Mouse (Mus musculus) urinary bladder, adult 2 months (tissue): Measurements from ENCODE around the gene Ern1. TPM values are rescaled to one million over a fixed set of nuclear protein-coding genes. Genes with fewer than 3 reads are reported as not detected.

ENCODE experiments used
- DNase-seq: peaks from one replicate; pipeline ENCODE4 v3.0.0; 2022; ENCODE audit warnings: low spot score
- polyA plus RNA-seq: library from polyadenylated mRNA; depleted of rRNA; stranded (reverse); fragments of >200 nt; gene quantifications from 2 replicates; pipeline ENCODE4 v1.2.3, GENCODE M21; 2012; rRNA removed

Ern1 gene
- polyA plus RNA-seq, 1 experiment: 12.0 TPM

DNA sequence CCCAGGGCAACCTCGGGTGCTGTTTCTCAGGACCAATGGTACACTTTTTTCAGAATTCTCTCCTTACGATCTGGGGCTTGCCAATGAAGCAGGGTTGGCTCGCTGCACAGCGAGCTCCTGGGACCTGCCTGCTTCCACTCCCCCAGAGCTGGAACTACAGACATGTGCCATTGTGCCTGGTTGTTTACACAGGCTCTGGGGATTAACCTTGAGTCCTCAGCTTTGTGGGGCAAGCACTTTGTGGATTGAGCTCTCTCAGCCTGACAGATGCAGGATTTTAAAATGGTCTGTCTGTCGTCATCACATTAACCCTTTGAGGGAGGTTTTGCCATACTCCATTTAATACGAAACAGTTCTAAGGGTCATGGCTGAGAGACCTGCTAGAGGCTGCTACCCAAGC lies 142.7 kb downstream of the Ern1 start:
- DNase-seq: no peak

Other genes with a start within 250 kb of the Ern1 start
- 26.7 and 27.0 TPM in 2 replicates for gene Ftsj3, start 231.8 kb downstream of the Ern1 start, polyA plus RNA-seq
- 152 and 156 TPM in 2 replicates for gene Psmc5, start 231.7 kb downstream of the Ern1 start, polyA plus RNA-seq
- gene Smarcd2, start 214.9 kb downstream of the Ern1 start, polyA plus RNA-seq: 105 and 110 TPM in 2 replicates
- 0.11 and 0.19 TPM in 2 replicates for gene Tcam1, start 211.2 kb downstream of the Ern1 start, polyA plus RNA-seq
- gene Gh, start 186.0 kb downstream of the Ern1 start, polyA plus RNA-seq: not detected in 2 replicates
- 1.3 and 1.7 TPM in 2 replicates for gene Cd79b, start 173.1 kb downstream of the Ern1 start, polyA plus RNA-seq
- gene Scn4a, start 134.6 kb downstream of the Ern1 start, polyA plus RNA-seq: 0.10 and 0.19 TPM in 2 replicates
- 0.27 and 0.33 TPM in 2 replicates for gene Prr29, start 122.4 kb downstream of the Ern1 start, polyA plus RNA-seq
- 13.2 and 16.3 TPM in 2 replicates for gene Icam2, start 99.8 kb downstream of the Ern1 start, polyA plus RNA-seq
- gene Tex2, start 125.6 kb upstream of the Ern1 start, polyA plus RNA-seq: 16.7 and 21.2 TPM in 2 replicates